Mouse (Mus musculus) CH12.LX (cell line): ENCODE measurements around the gene Eps15l1. TPM values are rescaled to one million over a fixed set of nuclear protein-coding genes. Genes with fewer than 3 reads are reported as not detected.
A peak's percentile ranks its signal among the peaks of the same experiment; 100 is the strongest.

Experiments used
- DNase-seq: peaks from one replicate; pipeline ENCODE4 v3.0.0-alpha.2; 2013; ENCODE audit errors: extremely low read depth
- H3K27ac ChIP-seq: 2 replicates; pipeline ENCODE4 v1.5.1; 2012; ENCODE audit warnings: low read depth, mild to moderate bottlenecking, control low read depth, moderate library complexity; ENCODE audit not compliant: insufficient read depth
- H3K27me3 ChIP-seq: replicated peaks from 2 replicates; pipeline ENCODE3; 2012; ENCODE audit warnings: inconsistent platforms
- H3K36me3 ChIP-seq, 2 experiments: replicated peaks in 1 of 2; 2 replicates each; pipeline versions ENCODE3 to v1.6.1; 2012; ENCODE audit warnings: inconsistent platforms in 1 of 2, low read length in 1 of 2, mild to moderate bottlenecking in 1 of 2, mixed read lengths in 1 of 2, moderate library complexity in 1 of 2; ENCODE audit not compliant: control insufficient read depth in 1 of 2, insufficient read depth in 1 of 2
- H3K4me1 ChIP-seq, 2 experiments: 2 replicates each; pipeline ENCODE4 v1.6.1; 2012; ENCODE audit warnings: inconsistent platforms in 1 of 2, moderate library complexity in 1 of 2; ENCODE audit not compliant: insufficient read depth in 2 of 2, control insufficient read depth in 1 of 2
- H3K4me2 ChIP-seq: 2 replicates; pipeline ENCODE4 v1.6.1; 2012; ENCODE audit warnings: low read depth, mild to moderate bottlenecking, control low read depth; ENCODE audit not compliant: poor library complexity, insufficient read depth, severe bottlenecking
- H3K4me3 ChIP-seq, 3 experiments: fragments of 150-350 bp in 1 of 3; sonication (generic) in 1 of 3; replicated peaks in 1 of 3; 2 replicates each; pipeline versions ENCODE3 to v1.5.1; 2011 to 2012; ENCODE audit warnings: low read depth in 2 of 3, low read length in 2 of 3, mild to moderate bottlenecking in 2 of 3, moderate library complexity in 2 of 3, control low read depth in 1 of 3, improper control_type of control experiment in 1 of 3, inconsistent platforms in 1 of 3, mixed read lengths in 1 of 3; ENCODE audit not compliant: poor library complexity in 1 of 3
- H3K79me2 ChIP-seq: replicated peaks from 2 replicates; pipeline ENCODE4 v1.6.1; 2012; ENCODE audit warnings: mild to moderate bottlenecking, moderate library complexity; ENCODE audit not compliant: control insufficient read depth, poor library complexity, insufficient read depth, severe bottlenecking; ENCODE audit errors: extremely low read depth
- H3K9ac ChIP-seq: 2 replicates; pipeline ENCODE4 v1.6.1; 2012; ENCODE audit warnings: low read depth, mild to moderate bottlenecking, control low read depth, moderate library complexity; ENCODE audit not compliant: insufficient read depth
- H3K9me3 ChIP-seq: replicated peaks from 2 replicates; pipeline ENCODE3; 2012; ENCODE audit warnings: low read length, inconsistent platforms, mixed read lengths
- CHD1 ChIP-seq: IDR thresholded peaks from 2 replicates; pipeline ENCODE4 v1.6.1; 2012; ENCODE audit warnings: low read depth, low read length, improper control_type of control experiment, inconsistent platforms
- CHD2 ChIP-seq: IDR thresholded peaks from 2 replicates; pipeline ENCODE4 v1.6.1; 2011; ENCODE audit warnings: low read length, improper control_type of control experiment
- CTCF ChIP-seq, 2 experiments: IDR thresholded peaks in 1 of 2; conservative IDR thresholded peaks in 1 of 2; 2 replicates each; pipeline ENCODE4 v1.5.1; 2011 to 2012; ENCODE audit warnings: low read depth in 2 of 2, low read length in 2 of 2, improper control_type of control experiment in 1 of 2, inconsistent platforms in 1 of 2, mild to moderate bottlenecking in 1 of 2, moderate library complexity in 1 of 2
- E2F4 ChIP-seq: IDR thresholded peaks from 2 replicates; pipeline ENCODE4 v1.6.1; 2011; ENCODE audit warnings: low read depth, low read length, improper control_type of control experiment; ENCODE audit not compliant: insufficient replicate concordance
- IRF4 ChIP-seq: IDR thresholded peaks from 2 replicates; pipeline ENCODE4 v1.6.1; 2014; ENCODE audit warnings: low read depth, mild to moderate bottlenecking, inconsistent platforms, low read length, improper control_type of control experiment
- KAT2A ChIP-seq: IDR thresholded peaks from 2 replicates; pipeline ENCODE4 v1.6.1; 2012; ENCODE audit warnings: low read length, improper control_type of control experiment, inconsistent platforms; ENCODE audit not compliant: insufficient replicate concordance
- MAZ ChIP-seq: IDR thresholded peaks from 2 replicates; pipeline ENCODE4 v1.6.1; 2012; ENCODE audit warnings: low read depth, mild to moderate bottlenecking, inconsistent platforms, low read length, improper control_type of control experiment, moderate library complexity
- MEF2A ChIP-seq: IDR thresholded peaks from 2 replicates; pipeline ENCODE4 v1.6.1; 2014; ENCODE audit warnings: low read depth, mild to moderate bottlenecking, inconsistent platforms, low read length, improper control_type of control experiment, borderline replicate concordance
- NELFE ChIP-seq: IDR thresholded peaks from 2 replicates; pipeline ENCODE4 v1.6.1; 2011; ENCODE audit warnings: low read depth, low read length, improper control_type of control experiment
- NRF1 ChIP-seq: IDR thresholded peaks from 2 replicates; pipeline ENCODE4 v1.6.1; 2014; ENCODE audit warnings: low read depth, mild to moderate bottlenecking, inconsistent platforms, low read length, improper control_type of control experiment, moderate library complexity
- PAX5 ChIP-seq: IDR thresholded peaks from 2 replicates; pipeline ENCODE4 v1.6.1; 2012; ENCODE audit warnings: low read length, inconsistent platforms, mixed read lengths
- POLR2AphosphoS2 ChIP-seq: IDR thresholded peaks from 2 replicates; pipeline ENCODE4 v1.6.1; 2011; ENCODE audit warnings: low read depth, low read length, improper control_type of control experiment
- SMC3 ChIP-seq: IDR thresholded peaks from 2 replicates; pipeline ENCODE4 v1.6.1; 2011; ENCODE audit warnings: low read depth, low read length, improper control_type of control experiment
- TBP ChIP-seq: conservative IDR thresholded peaks from 2 replicates; pipeline ENCODE4 v1.6.1; 2011; ENCODE audit warnings: low read depth, low read length, improper control_type of control experiment
- USF2 ChIP-seq: conservative IDR thresholded peaks from 2 replicates; pipeline ENCODE4 v1.6.1; 2011; ENCODE audit warnings: low read depth, low read length, improper control_type of control experiment
- dilution Hi-C: fragments of 300-500 bp; cut with MboI; formaldehyde crosslinking; loops from 2 replicates; pipeline ENCODE4 v1.14.3; 2020; ENCODE audit warnings: low sequenced_read_pairs; ENCODE audit not compliant: extremely low pct_unique_long_range_greater_than_20kb, extremely low pct_ligation_motif_present
- in situ Hi-C: fragments of 300-500 bp; cut with MboI; formaldehyde crosslinking; loops from 3 replicates; pipeline ENCODE4 v1.14.3; 2019; ENCODE audit warnings: low sequenced_read_pairs, low pct_ligation_motif_present, low pct_unique_long_range_greater_than_20kb, mixed read lengths
- polyA plus RNA-seq: library from polyadenylated mRNA; unstranded; fragments of >175 nt; gene quantifications from 2 replicates; pipeline ENCODE4 v1.2.1, GENCODE M21; 2012; ENCODE audit warnings: low read depth; ENCODE audit not compliant: insufficient read length
- total RNA-seq, 2 experiments: library from RNA; depleted of rRNA; stranded (reverse); fragments of 300-350 nt in 1 of 2; fragments of >200 nt in 1 of 2; gene quantifications; 2 replicates each; pipeline ENCODE4 v1.2.3; 2012 to 2014

The Eps15l1 gene
- total and polyA plus RNA-seq, 3 experiments, result 21.7 to 49.4 (median 25.6) TPM

DNA sequence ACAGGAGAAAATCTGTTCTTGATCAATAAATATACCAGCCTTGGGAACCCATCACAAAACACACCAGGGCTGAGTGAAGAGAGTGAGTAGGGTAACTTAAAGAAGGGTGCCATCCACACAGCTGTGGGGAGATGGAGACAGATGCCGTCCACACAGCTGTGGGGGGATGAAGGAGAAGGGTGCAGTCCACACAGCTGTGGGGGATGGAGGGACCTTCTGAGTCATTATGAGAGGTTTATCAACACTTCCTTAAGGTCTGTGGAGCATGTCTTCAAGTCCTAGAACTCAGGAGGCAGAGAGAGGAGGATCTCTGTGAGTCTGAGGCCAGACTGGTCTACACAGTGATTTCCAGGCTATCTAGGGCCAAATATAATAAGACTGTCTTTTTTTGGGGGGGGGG, 19.9 kb downstream of the Eps15l1 start (continued):
- TF ChIP-seq SMC3, result no peak
- no peak for TF ChIP-seq PAX5
- TF ChIP-seq NELFE, result no peak
- TF ChIP-seq KAT2A, result no peak
- TF ChIP-seq CHD1, result no peak
- TF ChIP-seq IRF4, result peak; percentile 70
- TF ChIP-seq USF2, result no peak
- TF ChIP-seq MAZ, result no peak
- no peak for TF ChIP-seq MEF2A
- no peak for TF ChIP-seq TBP

DNA sequence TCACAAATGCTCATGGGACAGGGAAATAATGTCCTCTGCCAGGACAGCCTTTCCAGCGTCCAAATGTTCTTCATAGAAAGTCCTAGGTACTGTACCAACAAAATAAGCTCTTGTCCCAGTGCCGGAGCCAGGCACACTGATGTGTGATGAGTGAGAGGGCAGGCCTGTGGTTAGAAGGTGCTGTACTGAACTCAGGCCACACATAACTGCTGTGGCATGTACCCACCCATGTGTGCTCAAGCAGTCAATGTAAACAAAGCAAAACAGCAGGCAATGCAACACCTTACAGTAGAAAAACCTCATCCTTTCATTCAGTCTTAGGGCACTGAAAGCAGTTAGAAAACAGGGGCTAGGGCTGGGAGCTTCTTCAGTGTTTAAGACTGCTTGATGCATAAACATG, 35.5 kb downstream of the Eps15l1 start:
- DNase-seq, result no peak
- TF ChIP-seq POLR2AphosphoS2 (no peak), E2F4 (no peak), NRF1 (no peak), CHD2 (no peak), MAZ (no peak), SMC3 (no peak)
- TF ChIP-seq, all 38 proteins: peak for 0
- H3K4me1 ChIP-seq, result no peaks in the 10 kb centered on the region
- no peak overlapping the region for H3K4me3 ChIP-seq
- H3K27me3 ChIP-seq, result no peaks in the 10 kb centered on the region
- no peak overlapping the region for H3K9ac ChIP-seq
- dilution Hi-C loops, result no loop called here
- no peaks in the 10 kb centered on the region for H3K79me2 ChIP-seq
- in situ Hi-C loops, result no loop called here
- H3K36me3 ChIP-seq, result peaks cover 84 to 98% of the 10 kb centered on the region in 2 experiments
- H3K27ac ChIP-seq, result no peak overlapping the region
- H3K4me2 ChIP-seq, result no peak overlapping the region
- no peaks in the 10 kb centered on the region for H3K9me3 ChIP-seq

DNA sequence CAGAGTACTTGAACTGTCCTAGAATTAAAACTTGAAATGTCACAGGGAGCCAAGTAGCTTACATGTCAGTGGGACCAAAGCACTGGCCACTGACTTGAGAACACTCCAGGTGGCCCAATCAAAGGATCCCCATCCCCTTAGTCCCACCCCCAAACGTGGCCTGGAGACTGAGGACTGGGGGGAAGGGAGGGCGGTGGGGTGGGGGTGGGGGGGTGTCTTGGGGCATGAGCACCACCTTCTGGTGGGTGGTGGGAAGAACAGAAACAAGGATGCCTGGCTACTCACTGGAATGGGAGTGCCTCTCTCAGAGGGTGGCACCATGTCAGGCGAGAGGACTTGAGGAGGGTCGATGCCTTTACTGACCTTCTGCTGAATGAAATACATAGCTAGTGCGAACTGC, 38.9 kb downstream of the Eps15l1 start:
- dilution Hi-C loops, result no loop called here
- Histone ChIP-seq H3K36me3 (peaks cover 88 to 98% of the 10 kb centered on the region in 2 experiments), H3K4me1 (no peaks in the 10 kb centered on the region), H3K9ac (no peak overlapping the region), H3K4me3 (no peak overlapping the region), H3K79me2 (no peaks in the 10 kb centered on the region), H3K27ac (no peak overlapping the region), H3K27me3 (no peaks in the 10 kb centered on the region), H3K9me3 (no peaks in the 10 kb centered on the region), H3K4me2 (no peak overlapping the region)
- TF ChIP-seq CTCF (conservative IDR thresholded peaks at IDR 0.05 in 1 of 2, IDR thresholded peaks at IDR 0.05 in 1 of 2; ENCODE audit: low read depth in 2 of 2, low read length in 2 of 2) (peak in 1 of 2 experiments; percentile 33; a peak in 2 of 4 replicates), NELFE (no peak), SMC3 (peak; percentile 19; the same call in 1 of the 2 replicates), CHD2 (peak; percentile 28; the same call in 1 of the 2 replicates)
- in situ Hi-C loops, result no loop called here
- DNase-seq, result no peak
